Mouse (Mus musculus) neural tube, embryonic 10.5 days (tissue): ENCODE measurements around the gene Phf20.

Source experiments
- DNase-seq: peaks from one replicate; pipeline ENCODE4 v3.0.0-alpha.2; 2017; ENCODE audit warnings: low spot score; ENCODE audit errors: extremely low spot score

Phf20 gene

GRCm38 (mm10) chr2:156311441-156311840 is 115.2 kb downstream of the Phf20 start:
- no peak for DNase-seq

GRCm38 (mm10) chr2:156311841-156312291 is 115.6 kb downstream of the Phf20 start:
- no peak for DNase-seq

- DNase-seq, result peak; percentile 89
Measured at GRCm38 (mm10) chr2:156312297-156312897, 116.1 kb downstream of the Phf20 start, which contains the start of the genes Cnbd2 and Scand1. Gene Cnbd2 (plus strand): TSS chr2:156312299. Gene Scand1 (minus strand): TSS chr2:156312704.

- DNase-seq, result no peak
Measured at GRCm38 (mm10) chr2:156313153-156313552, 116.9 kb downstream of the Phf20 start.

- DNase-seq, result no peak
Measured at GRCm38 (mm10) chr2:156314811-156315210, 118.5 kb downstream of the Phf20 start.

GRCm38 (mm10) chr2:156318491-156318890 is 122.2 kb downstream of the Phf20 start:
- DNase-seq, result no peak

GRCm38 (mm10) chr2:156321538-156321937 is 125.3 kb downstream of the Phf20 start:
- no peak for DNase-seq

GRCm38 (mm10) chr2:156324116-156324588 is 127.9 kb downstream of the Phf20 start:
- no peak for DNase-seq

- DNase-seq, result no peak
Measured at GRCm38 (mm10) chr2:156324681-156325080, 128.4 kb downstream of the Phf20 start.

- no peak for DNase-seq
Measured at GRCm38 (mm10) chr2:156330681-156331080, 134.4 kb downstream of the Phf20 start.

- no peak for DNase-seq
Measured at GRCm38 (mm10) chr2:156331446-156331965, 135.2 kb downstream of the Phf20 start.

GRCm38 (mm10) chr2:156340078-156340477 is 143.8 kb downstream of the Phf20 start:
- DNase-seq, result no peak

GRCm38 (mm10) chr2:156344775-156345532 is 148.7 kb downstream of the Phf20 start:
- no peak for DNase-seq

- no peak for DNase-seq
Measured at GRCm38 (mm10) chr2:156348812-156349211, 152.5 kb downstream of the Phf20 start.

GRCm38 (mm10) chr2:156349286-156349848 is 153.1 kb downstream of the Phf20 start:
- no peak for DNase-seq

GRCm38 (mm10) chr2:156351243-156351642 is 155.0 kb downstream of the Phf20 start:
- DNase-seq, result no peak

- DNase-seq, result no peak
Measured at GRCm38 (mm10) chr2:156352413-156353165, 156.3 kb downstream of the Phf20 start.

GRCm38 (mm10) chr2:156353265-156353692 is 157.0 kb downstream of the Phf20 start:
- no peak for DNase-seq

GRCm38 (mm10) chr2:156356031-156356430 is 159.8 kb downstream of the Phf20 start:
- no peak for DNase-seq
